Mouse (Mus musculus) cerebellum, postnatal 25 days (tissue): ENCODE measurements around the gene Spock1.
A peak's percentile ranks its signal among the peaks of the same experiment; 100 is the strongest.
"Not testable (repeated sequence)": the region's sequence is repeated elsewhere in the genome, so short reads cannot be mapped to it uniquely, and the experiment has no call there.

ENCODE experiments used
- DNase-seq, 2 experiments: peaks; one replicate each; pipeline ENCODE4 v3.0.0; 2021; ENCODE audit warnings: mixed read lengths in 2 of 2

Gene Spock1

DNA sequence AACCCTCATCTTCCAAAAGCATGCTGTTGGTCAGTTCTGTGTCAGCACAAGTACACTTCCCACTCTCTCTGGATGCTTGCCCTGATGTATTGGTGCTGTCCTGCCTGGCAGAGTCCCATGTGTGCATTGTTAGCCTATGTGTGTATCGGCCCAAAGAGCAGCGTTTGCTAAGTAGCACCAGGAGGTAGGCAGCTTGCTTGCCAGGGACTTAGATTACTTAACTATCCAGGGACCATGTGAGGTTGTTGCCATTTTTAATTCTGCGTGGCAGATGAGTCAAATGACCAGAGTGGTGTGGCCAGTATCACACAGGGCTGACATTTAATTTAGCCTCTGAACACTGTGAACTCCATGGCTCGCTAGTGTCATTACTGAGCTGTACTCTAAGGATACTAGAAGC is 256.9 kb downstream of the Spock1 start:
- peak; percentile 41 to 53 for DNase-seq

DNA sequence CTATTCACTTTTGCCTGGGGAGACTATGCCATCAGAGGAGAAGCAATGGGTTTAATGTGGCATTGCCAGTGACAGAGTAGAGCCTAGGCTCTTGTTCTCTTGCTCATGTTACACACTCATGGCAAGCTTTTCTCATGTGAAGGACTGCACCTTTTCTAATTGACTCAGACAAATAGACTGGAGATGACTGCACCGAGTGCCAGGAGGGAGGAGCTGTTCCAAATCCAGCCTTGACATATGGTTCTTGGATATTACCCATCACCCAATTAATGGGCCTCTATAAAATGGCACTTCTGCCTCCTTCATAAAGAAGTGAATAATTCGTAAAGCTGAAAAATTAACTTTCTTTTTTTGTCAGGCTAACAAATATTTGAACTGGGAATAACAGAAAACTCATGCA is 259.3 kb downstream of the Spock1 start:
- DNase-seq, result peak; percentile 43 to 56

DNA sequence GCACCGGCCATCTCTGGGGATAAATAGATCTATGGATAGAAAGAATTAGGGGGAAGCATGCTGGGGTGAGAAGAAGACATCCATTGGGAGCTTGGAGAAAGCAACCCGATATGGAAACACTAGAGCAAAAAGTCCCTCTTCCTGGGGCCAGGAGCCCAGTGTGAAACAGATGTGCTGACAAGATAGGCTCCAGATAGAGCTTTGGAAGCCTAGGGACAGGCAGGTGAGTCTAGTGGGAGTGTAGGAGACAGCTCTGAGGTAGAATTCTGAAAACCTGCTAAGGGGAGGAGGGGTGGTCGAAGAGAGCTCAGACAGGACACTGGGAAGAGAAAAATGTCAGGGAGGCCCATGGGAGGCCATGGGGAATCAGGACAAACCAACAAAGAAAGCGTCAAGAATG is 260.7 kb downstream of the Spock1 start:
- DNase-seq, result no peak

DNA sequence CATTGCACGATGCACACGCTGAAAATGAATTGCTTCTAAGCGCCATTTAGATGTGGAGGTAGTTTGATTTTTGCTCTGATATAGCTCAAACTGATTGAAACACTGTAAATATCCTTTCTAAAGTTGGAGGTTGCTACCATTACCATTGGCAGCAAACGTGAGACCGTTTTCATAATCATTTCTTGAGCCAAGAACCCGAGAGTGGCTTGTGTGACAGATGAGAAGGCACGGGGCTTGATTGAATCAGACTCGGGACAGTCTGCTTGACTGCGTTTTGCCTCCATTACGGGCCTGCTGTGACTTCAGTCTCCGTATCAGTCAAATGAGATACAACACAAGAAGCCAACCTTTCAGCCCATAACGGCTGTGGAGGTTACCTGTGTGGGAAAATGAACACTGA is 265.1 kb downstream of the Spock1 start:
- peak in 1 of 2 experiments; percentile 37 for DNase-seq

DNA sequence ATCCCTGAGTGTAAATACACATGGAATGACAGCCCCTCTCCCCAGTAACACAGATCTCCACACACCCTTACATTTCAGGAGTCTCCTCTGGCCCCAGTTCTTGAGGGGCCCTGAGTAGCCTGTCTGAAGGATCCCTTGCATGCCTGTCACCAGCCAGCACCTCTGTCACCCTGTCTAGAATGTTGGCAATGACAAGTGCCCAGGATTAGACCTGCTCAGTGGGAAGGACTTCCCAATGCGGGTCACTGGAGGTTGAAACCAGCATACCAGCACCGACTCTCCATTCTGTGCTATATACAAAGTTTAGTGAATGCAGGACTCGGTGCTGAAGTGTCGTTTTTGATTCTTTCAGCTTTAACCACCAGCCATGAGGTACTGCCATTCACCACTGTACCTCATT is 266.5 kb downstream of the Spock1 start:
- DNase-seq, result no peak

DNA sequence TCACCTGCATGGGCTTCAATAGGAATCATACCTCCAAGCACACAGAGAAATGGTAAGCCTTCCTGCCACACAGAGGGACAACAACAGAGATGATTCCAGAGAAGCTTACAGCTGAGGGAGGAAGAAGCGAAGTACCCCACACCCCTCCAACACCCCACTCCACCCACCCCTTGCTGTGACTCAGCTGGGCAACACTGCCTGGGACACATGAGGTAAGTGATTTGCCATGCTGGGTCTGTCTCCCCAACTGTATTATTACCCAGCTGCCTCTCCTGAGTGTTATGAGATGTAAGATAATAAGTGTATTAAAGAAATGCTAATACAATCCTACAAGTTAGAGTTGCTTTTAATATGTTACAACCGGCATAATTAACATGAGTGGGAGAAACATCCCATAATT is 267.2 kb downstream of the Spock1 start:
- DNase-seq, result no peak

DNA sequence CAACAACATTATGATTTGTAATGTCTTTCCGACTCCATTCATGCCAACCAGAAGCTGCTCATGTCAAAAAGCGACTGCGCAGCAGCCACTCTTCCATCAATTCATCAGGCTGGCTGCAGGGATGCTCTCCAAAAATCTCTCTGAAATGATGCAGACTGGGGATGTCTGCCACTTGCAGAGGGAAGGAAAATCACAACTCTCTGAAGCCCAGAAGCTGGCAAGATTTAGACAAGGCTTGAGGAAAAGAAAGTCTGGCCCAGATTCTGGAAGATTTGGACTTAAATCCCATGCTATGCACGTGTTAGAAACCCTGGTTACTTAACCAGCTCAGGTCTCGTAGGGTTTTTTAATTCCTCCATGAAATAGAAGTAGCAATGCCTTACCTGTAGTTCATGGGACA is 269.3 kb downstream of the Spock1 start:
- no peak for DNase-seq

DNA sequence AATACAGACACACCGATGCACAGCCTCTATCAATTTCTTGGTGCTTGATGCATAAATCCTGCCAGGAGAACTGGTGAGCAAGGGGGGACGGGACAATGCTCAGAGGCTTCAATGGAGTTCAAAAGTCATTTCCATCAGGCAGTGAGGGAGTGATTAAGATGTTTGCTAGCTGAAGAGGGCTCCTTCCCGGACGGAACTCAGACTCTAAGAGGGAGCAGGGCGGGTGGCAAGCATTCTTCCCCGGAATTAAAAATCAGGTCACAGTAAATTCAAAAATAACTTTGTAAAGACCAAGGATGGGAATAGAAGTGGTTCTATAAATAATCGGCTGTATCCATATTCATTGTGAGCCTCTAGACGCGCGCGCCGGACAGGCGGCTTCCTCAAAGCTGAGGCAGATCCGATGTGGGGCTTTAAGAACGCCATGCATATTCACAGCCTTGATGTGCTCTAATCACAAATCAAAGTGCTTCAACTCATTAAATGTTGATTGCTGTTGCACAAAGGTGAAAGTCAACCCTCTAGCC is 270.5 kb downstream of the Spock1 start:
- DNase-seq, result no peak

DNA sequence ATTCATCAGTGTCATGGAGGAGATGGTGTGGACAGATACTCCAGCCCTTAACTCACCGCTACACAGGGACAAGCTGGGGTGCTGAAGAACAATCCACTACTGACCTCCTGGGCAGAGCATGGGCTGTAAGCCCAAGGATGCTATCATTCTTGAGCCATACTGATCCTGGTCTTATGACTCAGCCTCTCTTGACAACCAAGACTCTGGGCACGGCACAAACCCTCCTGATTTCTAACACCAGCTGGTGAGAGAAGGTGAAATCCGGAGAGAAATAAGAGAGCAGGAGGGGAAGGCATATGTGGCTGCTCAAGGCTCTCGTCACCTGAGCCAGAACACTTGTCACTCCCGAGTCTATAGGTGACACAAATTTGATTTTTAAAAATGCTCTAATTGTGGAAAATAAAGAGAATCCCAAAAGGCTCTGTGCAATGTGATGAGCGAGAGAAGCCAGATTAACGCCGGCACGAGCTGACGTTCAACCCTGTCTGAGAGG is 271.0 kb downstream of the Spock1 start:
- peak; percentile 56 to 62 for DNase-seq

DNA sequence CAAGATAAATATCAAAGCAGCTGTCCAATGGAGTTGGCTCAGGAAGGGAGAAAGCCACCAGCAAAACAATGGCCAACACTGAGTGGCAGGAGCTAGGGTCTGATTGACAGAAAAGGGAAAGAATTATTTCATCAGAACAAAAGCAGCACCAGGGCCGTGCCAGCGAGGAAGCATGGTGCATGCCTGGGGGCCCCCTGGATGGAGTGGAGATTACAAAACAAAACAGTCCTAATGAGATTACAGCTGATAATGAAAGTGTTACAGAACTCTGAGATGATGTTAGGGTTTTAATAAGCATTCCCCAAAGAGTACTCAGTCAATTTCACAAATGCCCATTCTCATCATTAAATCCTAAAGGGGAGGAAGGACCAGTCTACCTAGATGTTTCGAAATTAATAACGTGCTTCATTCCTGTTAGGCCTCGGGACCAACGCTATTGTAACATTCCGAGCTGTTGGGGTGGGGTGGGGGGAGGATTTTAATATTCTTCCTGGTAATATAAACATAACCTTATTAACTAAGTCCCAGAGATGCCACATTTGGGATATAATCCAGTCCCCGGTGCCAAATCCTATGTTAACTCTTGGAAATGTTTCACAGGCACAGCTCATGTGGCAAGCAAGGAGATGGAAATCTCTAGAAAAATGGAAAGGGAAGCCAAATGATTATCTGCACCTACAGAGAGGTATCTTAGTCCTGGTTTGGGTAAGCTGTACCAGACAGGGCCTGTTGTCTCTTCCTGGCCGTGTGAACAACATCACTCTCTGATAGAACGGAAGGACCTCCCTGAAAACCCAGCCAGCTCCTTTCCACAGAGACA is 271.7 kb downstream of the Spock1 start:
- no peak for DNase-seq

DNA sequence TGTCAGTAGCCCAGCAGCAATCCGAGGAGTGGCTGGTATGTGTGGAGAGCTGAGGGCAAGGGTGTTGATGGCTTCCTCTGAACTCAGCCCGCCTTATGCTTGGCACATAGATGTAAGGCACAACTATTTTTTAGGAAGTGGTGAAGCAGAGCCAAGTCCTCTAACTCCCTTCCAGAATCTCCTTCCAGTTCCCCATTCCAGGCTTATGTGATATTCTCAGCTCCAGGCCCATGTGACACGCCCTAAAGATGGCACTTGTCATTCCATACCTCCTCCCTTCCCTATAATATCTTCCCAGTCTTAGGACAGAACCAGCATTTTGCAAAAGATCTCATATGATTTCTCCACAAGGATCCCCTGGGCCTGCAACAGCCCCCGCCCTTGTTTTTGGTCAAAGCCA is 277.6 kb downstream of the Spock1 start:
- no peak for DNase-seq

DNA sequence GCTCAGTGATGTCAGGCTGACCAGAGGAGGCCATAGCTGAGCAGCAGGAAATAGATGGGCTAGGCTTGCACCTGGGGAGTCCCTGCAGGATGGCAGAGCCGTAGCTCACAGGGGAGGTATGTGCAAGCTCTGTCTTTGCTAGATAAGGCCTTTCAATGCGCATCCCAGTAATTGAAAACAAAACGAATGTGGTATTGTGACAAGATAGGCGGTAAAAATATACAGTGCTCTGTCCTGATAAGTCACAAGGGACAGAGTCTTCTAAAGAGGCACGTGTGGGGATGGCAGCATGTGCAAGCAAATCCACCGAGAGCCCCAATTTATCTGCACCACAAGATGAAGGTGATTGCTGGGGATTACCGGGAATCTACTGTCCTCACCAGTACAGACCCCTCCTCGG is 279.9 kb downstream of the Spock1 start:
- DNase-seq, result no peak

DNA sequence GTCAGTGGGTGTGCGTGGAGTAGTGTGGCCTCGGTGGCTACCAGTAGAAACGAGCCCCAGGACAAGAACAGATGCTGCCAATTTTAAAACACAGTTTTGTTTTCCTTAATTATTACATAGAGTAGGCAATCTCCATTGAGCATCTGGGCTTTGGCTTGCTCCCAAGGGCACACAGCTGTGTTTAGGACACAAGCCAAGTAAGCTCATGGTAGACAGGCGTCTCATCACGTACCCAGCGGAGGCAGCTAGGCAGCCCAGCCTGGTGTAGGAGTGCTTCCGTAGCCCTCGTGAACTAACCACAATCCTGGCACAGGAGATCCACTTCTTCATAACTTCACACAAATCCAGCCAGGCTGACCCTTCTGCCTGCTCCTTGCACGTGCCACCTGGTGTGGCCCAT is 281.7 kb downstream of the Spock1 start:
- no peak for DNase-seq

DNA sequence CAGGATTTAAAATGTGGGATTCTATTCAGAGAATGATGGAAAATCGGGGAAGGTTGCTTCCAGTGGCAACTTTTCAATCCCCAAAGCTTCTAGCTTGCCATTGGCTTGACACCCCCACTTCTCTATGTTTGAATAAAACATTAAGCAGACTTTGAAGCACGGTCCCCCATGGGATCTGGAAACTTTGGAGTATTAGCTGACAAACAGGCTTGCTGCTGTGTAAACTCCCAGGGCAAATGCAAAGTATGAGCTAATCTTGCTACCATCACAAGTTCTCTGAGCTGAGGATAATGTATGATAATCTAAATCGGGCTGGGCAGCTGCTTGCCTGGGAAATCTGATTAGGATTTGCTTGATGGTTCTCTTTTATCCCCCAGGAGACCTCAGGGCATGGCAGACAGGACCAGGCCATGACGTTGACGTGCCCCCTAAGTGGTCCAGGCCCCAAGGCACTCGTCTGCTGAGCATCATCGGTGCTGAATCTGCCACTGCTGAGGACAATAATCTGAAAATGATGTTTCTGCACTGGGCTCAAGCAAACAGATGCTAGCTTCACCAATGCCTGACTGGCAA is 284.1 kb downstream of the Spock1 start:
- DNase-seq, result no peak

DNA sequence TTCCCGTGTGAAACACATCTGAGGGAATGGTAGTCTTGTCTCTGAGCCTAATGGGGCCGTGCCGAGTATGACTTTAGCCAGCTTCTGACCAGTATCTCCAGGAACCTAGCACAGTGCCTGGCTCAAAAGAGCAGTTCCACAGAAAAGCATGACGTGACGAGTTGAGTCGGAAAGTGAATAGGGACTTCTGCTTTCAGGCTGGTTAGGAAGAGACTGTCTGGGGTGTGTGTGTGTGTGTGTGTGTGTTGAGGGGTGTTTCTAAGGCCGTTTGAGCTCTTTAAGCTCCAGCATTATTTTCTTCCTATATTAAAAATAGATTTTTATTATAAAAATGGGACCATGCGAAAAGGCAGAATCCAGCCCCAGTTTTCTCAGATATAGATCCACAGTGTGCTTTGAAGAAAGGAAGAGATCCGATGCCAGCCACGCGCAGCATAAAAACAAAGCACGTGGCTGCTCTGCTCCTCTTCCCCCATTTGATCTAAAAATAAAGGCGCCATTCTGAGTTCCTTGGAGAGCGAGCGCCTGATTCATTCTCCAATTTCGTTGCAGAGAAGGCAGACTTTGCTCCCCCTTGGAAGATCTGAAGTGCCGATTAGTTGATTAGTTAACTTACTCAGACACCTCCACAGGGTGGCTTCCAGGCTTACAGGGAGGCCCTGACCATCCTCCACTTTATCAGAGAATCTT is 288.9 kb downstream of the Spock1 start:
- no peak for DNase-seq

DNA sequence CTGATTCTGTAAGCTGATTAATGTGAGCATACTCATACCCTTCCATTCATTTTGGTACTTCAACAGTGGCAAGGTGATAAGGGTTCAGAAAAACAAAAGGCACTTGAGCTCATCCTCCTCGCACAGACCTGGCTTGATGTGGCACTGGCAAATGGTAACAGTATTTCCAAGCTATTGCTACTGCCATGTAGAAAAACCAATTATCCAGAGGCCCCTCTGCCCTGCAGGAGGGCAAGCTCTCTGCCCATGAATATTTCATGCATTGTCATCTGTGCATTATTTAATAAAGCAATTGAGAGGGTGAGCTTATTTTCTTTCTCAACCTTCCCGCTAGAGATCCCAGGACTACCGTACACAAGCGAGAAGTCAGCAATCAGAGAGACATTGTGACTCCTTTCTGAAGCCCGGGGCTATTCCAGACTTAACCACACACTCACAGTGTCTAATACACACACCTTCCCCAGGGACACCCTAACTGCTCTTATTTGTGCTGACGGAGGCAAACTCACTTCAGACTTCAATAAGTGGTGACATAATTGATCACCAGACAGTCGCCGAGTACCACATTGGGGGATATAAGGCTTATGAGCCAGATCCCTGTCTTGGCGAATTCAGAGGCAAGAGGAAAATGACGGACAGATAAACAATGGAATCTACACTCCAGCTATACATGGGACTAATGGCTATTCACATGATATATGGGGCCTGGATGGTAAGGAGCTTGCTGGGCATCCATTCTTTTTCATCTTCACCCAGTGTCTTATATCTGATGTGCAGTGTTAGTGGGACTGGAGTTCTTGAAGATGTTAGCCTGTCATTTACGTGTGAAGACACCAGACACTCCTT is 296.6 kb downstream of the Spock1 start:
- DNase-seq, result peak in 1 of 2 experiments; percentile 3

DNA sequence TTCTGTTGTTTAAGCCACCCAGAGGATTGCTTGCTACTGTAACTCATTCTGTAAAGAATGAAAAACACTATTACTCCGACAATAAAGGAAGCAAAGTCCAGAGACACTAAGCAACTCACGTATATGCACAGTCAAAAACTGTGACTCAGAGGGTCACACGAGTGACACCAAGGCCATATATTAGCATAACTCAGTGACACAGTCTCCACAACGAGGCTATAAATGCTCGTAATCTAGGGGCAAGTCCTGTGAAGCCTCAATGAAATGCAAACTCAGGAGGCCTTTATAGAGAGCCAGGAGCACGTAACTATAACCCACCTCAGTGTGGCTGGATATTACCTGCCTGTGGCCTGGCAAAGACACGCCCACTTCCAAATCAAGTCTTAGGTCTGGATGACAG is 298.2 kb downstream of the Spock1 start:
- DNase-seq, result peak in 1 of 2 experiments; percentile 2

DNA sequence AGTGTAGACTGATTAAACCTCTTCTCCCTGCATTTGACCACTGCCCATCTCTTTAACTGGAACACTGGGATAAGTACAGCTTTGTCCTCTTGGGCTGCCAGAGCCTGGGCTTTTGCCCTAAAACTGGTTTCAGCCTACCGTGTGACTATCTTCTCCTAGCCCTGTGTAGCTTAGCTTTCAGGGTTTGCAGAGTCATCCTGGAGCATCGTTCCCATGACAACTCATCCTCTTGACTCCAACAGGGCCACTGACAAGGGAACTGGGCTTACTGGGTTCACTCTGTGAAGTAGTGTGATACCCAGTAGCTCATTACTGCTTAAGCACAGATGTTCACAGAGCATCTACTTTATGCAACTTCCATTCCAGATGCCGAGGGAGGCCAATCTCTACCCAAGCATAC is 303.7 kb downstream of the Spock1 start:
- no peak for DNase-seq

DNA sequence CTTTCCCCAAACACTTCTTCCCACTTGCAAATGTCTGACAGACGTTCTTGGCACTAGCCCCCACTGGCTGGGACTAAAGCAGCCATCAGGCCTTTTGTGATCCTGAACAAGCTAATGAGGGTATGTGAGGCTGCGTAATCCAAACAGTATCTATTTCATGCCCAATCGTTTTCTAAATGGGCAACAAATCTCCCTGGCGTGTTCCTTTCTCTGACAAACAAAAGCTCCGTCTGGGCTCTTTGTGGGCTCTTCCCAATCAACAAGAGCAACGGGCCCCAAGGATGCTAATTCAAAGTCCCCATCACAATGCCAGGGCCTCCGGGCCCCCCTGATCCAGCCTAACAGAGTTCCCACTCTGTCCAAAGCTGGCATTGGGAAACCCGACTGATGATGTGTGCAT is 304.9 kb downstream of the Spock1 start:
- no peak for DNase-seq

DNA sequence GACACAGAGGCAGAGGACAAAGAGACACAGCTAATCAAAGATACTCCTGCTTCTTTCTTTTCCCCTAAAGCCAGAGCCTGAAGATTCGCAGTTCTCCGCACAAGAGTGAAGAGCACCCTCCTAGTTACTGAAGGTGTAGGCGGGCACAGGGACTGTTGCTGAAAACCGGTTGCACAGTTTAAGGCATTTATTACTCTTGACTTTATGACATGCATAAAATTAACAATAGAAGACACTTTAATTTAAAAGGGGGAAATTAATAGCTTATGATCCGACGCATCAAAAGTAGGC is 312.4 kb downstream of the Spock1 start:
- no peak for DNase-seq

DNA sequence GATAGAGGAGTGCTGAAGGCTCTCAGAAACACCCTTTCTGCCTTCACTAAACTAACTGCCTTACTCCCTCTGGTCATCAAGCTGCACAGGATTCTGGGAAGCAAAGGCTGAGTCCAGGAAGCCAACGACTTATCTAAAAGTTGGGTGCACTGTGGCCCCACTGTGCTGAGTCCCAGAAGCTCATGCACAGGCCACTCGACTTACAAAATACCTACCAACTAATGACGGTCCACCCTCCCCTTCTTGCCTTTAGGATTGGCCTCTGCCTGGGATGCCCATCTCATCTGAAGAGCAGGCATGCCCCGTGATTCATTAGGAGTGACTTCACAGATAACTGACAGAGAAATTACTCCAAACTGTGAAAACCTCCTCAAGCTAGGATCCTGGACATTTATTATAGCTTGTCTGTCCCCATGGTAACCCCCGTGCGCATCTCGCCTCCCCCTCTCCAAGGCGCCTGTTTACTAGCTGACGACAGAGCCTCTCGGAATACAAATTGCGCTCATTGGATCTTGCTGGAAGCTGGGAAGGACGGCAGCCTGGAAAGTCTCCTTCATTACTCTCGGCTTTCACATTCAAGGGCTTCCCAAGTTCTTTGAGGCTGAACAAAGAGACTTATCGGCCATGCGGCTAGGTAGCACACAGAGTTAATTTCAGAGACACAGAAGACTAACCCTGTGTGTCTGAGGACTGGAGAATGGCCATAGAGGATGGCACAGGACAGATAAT is 312.9 kb downstream of the Spock1 start:
- no peak for DNase-seq

DNA sequence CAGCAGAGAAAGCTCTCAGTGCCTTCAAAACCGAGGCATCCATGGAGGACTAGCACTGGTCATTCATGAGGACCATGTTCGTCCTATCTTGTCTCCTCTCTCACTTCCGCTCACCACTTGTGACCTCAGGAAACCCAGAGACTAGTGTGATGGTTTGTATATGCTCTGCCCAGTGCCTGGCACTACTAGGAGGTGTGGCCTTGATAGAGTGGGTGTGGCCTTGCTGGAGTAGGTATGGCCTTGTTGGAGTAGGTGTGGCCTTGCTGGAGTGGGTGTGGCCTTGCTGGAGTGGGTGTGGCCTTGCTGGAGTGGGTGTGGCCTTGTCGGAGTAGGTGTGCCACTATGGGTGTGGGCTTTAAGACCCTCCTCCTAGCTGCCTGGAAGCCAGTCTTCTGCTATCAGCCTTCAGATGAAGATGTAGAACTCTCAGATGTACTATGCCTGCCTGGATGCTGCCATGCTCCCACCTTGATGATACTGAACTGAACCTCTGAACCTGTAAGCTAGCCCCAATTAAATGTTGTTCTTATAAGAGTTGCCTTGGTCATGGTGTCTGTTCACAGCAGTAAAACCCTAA is 318.7 kb downstream of the Spock1 start:
- not testable (repeated sequence) for DNase-seq
